Mouse (Mus musculus) intestine, postnatal 0 days (tissue): ENCODE results near the gene Ang2. TPM values are rescaled to one million over a fixed set of nuclear protein-coding genes. Genes with fewer than 3 reads are reported as not detected.

Experiments
- ATAC-seq: fragments of 200-750 bp; cut with Nextera tagmentation; 2 replicates; pipeline ENCODE4 v1.8.0; 2017; ENCODE audit warnings: mild to moderate bottlenecking, moderate TSS enrichment, moderate library complexity
- H3K27ac ChIP-seq: fragments of 300-500 bp; sonication (generic); 2 replicates; pipeline ENCODE4 v1.5.1; 2014; ENCODE audit warnings: mild to moderate bottlenecking, low read depth, low read length, moderate library complexity
- H3K27me3 ChIP-seq: fragments of 300-500 bp; sonication (generic); replicated peaks from 2 replicates; pipeline ENCODE4 v1.6.1; 2014; ENCODE audit warnings: low read length, mixed read lengths; ENCODE audit not compliant: control insufficient read depth, insufficient read depth
- H3K36me3 ChIP-seq: fragments of 300-500 bp; sonication (generic); 2 replicates; pipeline ENCODE4 v1.6.1; 2014; ENCODE audit warnings: mild to moderate bottlenecking, moderate library complexity; ENCODE audit not compliant: control insufficient read depth, insufficient read depth
- H3K4me1 ChIP-seq: fragments of 300-500 bp; sonication (generic); replicated peaks from 2 replicates; pipeline ENCODE4 v1.6.1; 2014; ENCODE audit warnings: antibody characterized with exemption, low read length, mixed read lengths; ENCODE audit not compliant: control insufficient read depth, insufficient read depth
- H3K4me2 ChIP-seq: fragments of 300-500 bp; sonication (generic); replicated peaks from 2 replicates; pipeline ENCODE4 v1.6.1; 2014; ENCODE audit warnings: low read depth, mild to moderate bottlenecking, moderate library complexity
- H3K4me3 ChIP-seq: fragments of 300-500 bp; sonication (generic); 2 replicates; pipeline ENCODE4 v1.5.1; 2014; ENCODE audit warnings: low read depth, low read length
- H3K9ac ChIP-seq: fragments of 300-500 bp; sonication (generic); 2 replicates; pipeline ENCODE4 v1.6.1; 2014; ENCODE audit warnings: mild to moderate bottlenecking, low read depth, low read length
- H3K9me3 ChIP-seq: fragments of 300-500 bp; sonication (generic); 2 replicates; pipeline ENCODE4 v1.6.1; 2016; ENCODE audit warnings: mixed run types; ENCODE audit not compliant: control insufficient read depth
- CTCF ChIP-seq: sonication (generic); IDR thresholded peaks from 2 replicates; pipeline ENCODE4 v1.5.1; 2016; ENCODE audit warnings: low read depth, mild to moderate bottlenecking, control low read depth, antibody characterized with exemption, moderate library complexity
- WGBS: fragments of 180-500 bp; shearing (Covaris S2); extraction: QIAGEN DNeasy Blood & Tissue Kit; methylation state at CpG from one replicate; pipeline ENCODE4 v1.1.7; 2014; 5-methylcytosine and 5-hydroxymethylcytosine counted together
- polyA plus RNA-seq: library from polyadenylated mRNA; unstranded; fragments of >200 nt; fragmentation: Nextera tagmentation; extraction: Ambion mirVana; gene quantifications from 2 replicates; pipeline ENCODE4 v1.2.1, GENCODE M21; 2015

Ang2 gene
- polyA plus RNA-seq, 1 experiment from 2014 or later: not detected

DNA sequence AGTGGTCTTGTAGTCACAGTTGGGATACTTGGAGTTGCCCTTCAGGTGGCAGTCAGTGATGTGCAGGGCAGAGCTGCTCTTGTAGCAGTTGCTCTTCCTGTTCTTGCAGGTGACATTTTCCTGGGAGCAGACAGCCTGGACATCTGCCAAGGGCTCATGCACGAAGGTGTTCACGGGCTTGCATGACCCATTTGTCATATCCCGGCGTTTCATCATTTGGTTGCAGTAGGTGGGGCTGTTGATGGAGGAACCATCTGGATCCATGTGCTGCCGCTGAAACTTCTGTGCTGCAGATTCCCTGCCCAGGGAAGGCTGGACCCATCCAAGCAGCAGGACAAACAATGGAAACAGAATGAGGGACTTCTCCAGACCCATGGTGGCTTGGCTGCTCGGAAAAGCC, 53.4 kb downstream of the Ang2 start:
- H3K36me3 ChIP-seq: no peaks in the 10 kb centered on the region
- H3K9ac ChIP-seq: no peak overlapping the region
- H3K9me3 ChIP-seq: no peaks in the 10 kb centered on the region
- H3K4me1 ChIP-seq: peaks cover 6% of the 10 kb centered on the region
- 50% methylated on average over 6 of the region's 6 CpGs for WGBS
- ATAC-seq: no peak
- no peak overlapping the region for H3K4me3 ChIP-seq
- H3K4me2 ChIP-seq: no peak overlapping the region
- no peak for TF ChIP-seq CTCF
- H3K27me3 ChIP-seq: no peaks in the 10 kb centered on the region
- H3K27ac ChIP-seq: no peak overlapping the region

Other genes starting within 250 kb of the Ang2 start
- 32.3 and 32.5 TPM in 2 replicates for gene Pnp2, start 243.2 kb downstream of the Ang2 start, polyA plus RNA-seq
- gene Rnase10, start 191.4 kb downstream of the Ang2 start, polyA plus RNA-seq: 0.16 and 0.29 TPM in 2 replicates
- gene Rnase9, start 157.3 kb downstream of the Ang2 start, polyA plus RNA-seq: not detected in 2 replicates
- not detected in 2 replicates for gene Rnase11, start 149.0 kb downstream of the Ang2 start, polyA plus RNA-seq
- gene Rnase12, start 141.5 kb downstream of the Ang2 start, polyA plus RNA-seq: 0.51 and 0.90 TPM in 2 replicates
- gene Olfr750, start 124.7 kb downstream of the Ang2 start, polyA plus RNA-seq: not detected in 2 replicates
- gene Rnase4, start 108.1 kb downstream of the Ang2 start, polyA plus RNA-seq: 355 and 426 TPM in 2 replicates
- 114 and 119 TPM in 2 replicates for gene Ang, start 108.0 kb downstream of the Ang2 start, polyA plus RNA-seq
- 0.17 and 0.18 TPM in 2 replicates for gene Eddm3b, start 84.7 kb downstream of the Ang2 start, polyA plus RNA-seq
- gene Rnase6, start 75.2 kb downstream of the Ang2 start, polyA plus RNA-seq: 2.6 and 3.0 TPM in 2 replicates
- 21.7 and 23.3 TPM in 2 replicates for gene Rnase1, start 52.4 kb downstream of the Ang2 start, polyA plus RNA-seq
- gene Rnase2b, start 36.9 kb downstream of the Ang2 start, polyA plus RNA-seq: not detected in 2 replicates
- not detected in 2 replicates for gene Ear14, start 4.2 kb upstream of the Ang2 start, polyA plus RNA-seq
- gene Rnase2a, start 57.0 kb upstream of the Ang2 start, polyA plus RNA-seq: not detected in 2 replicates
- not detected in 2 replicates for gene Gm7247, start 162.6 kb upstream of the Ang2 start, polyA plus RNA-seq
- not detected in 2 replicates for gene Vmn2r88, start 211.7 kb upstream of the Ang2 start, polyA plus RNA-seq